ENCODE assay signal across 10 mouse cellular contexts in genomic region chr15:80413988-80414721, GRCm38 (mm10).
DNase-seq lines count a peak whose midpoint lies in the region; ATAC-seq and TF ChIP-seq lines count a peak whose summit lies in the region.
"Had no signal": no experiment of that assay in that cellular context is flagged by ENCODE, and none has a peak within 500 bp of the region (broad histone marks: within the 10 kb centered on the region; RNA-seq: fewer than 3 reads in every experiment).

No protein-coding gene starts in this region.

- TF ChIP-seq CTCF in lung, embryonic 14.5 days (IDR thresholded peaks at IDR 0.05; ENCODE audit: low read depth), result no peak
- no peak for TF ChIP-seq CTCF in layer of hippocampus, adult 2 months (conservative IDR thresholded peaks at IDR 0.05)

- H3K9me3 ChIP-seq in kidney, embryonic 15.5 days (replicated peaks), result no peaks in the 10 kb centered on the region
- H3K9me3 ChIP-seq in lung, embryonic 14.5 days (ENCODE audit: low read depth, low read length), result no peaks in the 10 kb centered on the region
- H3K9me3 ChIP-seq: liver, embryonic 15.5 days had no signal

- no peak for ATAC-seq in kidney, embryonic 15.5 days (replicated peaks; ENCODE audit: low FRiP score)
- ATAC-seq in lung, embryonic 14.5 days (ENCODE audit: insufficient read depth), result no peak
- no peak for ATAC-seq in activated CD4-positive, CD25-positive, alpha-beta regulatory T cell, adult 4 months

- DNase-seq in adrenal gland, adult (ENCODE audit: inconsistent age in 2 of 2, low spot score in 1 of 2), result peak; percentile 15 to 55
- no peak for DNase-seq in adrenal gland, adult 18-20 months (ENCODE audit: low spot score in 2 of 2)
- DNase-seq in kidney, adult 18-20 months, result peak; percentile 40
- peak; percentile 55 for DNase-seq in adrenal gland, postnatal 14 days
- peak; percentile 80 for DNase-seq in lung, embryonic 14.5 days
- DNase-seq in layer of hippocampus, adult 2 months (ENCODE audit: low spot score in 2 of 2), result no peak
- DNase-seq: thymus, postnatal 25 days had no signal

- WGBS in kidney, embryonic 15.5 days, result 66% methylated on average over 17 of the region's 17 CpGs
- WGBS in lung, embryonic 14.5 days, result 66% methylated on average over 17 of the region's 17 CpGs

- H3K27me3 ChIP-seq in kidney, embryonic 15.5 days, result no peaks in the 10 kb centered on the region
- no peaks in the 10 kb centered on the region for H3K27me3 ChIP-seq in lung, embryonic 14.5 days (ENCODE audit: insufficient read depth, low read length)
- H3K27me3 ChIP-seq: liver, embryonic 15.5 days had no signal

- H3K36me3 ChIP-seq in kidney, embryonic 15.5 days, result no peaks in the 10 kb centered on the region
- H3K36me3 ChIP-seq in lung, embryonic 14.5 days (ENCODE audit: insufficient read depth), result no peaks in the 10 kb centered on the region
- H3K36me3 ChIP-seq: liver, embryonic 15.5 days had no signal

- H3K27ac ChIP-seq in kidney, embryonic 15.5 days, result no peak overlapping the region
- no peak overlapping the region for H3K27ac ChIP-seq in lung, embryonic 14.5 days (ENCODE audit: low read depth)
- no peak overlapping the region for H3K27ac ChIP-seq in layer of hippocampus, adult 2 months
- H3K27ac ChIP-seq: liver, embryonic 15.5 days had no signal

- H3K4me3 ChIP-seq in kidney, embryonic 15.5 days (replicated peaks), result no peak overlapping the region
- H3K4me3 ChIP-seq in lung, embryonic 14.5 days (ENCODE audit: low read depth, low read length), result no peak overlapping the region
- no peak overlapping the region for H3K4me3 ChIP-seq in layer of hippocampus, adult 2 months
- H3K4me3 ChIP-seq: liver, embryonic 15.5 days had no signal

- H3K4me1 ChIP-seq in kidney, embryonic 15.5 days, result peaks cover 20% of the 10 kb centered on the region
- H3K4me1 ChIP-seq in lung, embryonic 14.5 days (ENCODE audit: insufficient read depth), result no peaks in the 10 kb centered on the region
- H3K4me1 ChIP-seq: liver, embryonic 15.5 days had no signal

- no peak overlapping the region for H3K9ac ChIP-seq in kidney, embryonic 15.5 days
- H3K9ac ChIP-seq in lung, embryonic 14.5 days, result no peak overlapping the region
- H3K9ac ChIP-seq: liver, embryonic 15.5 days had no signal

- H3K4me2 ChIP-seq in kidney, embryonic 15.5 days, result no peak overlapping the region
- no peak overlapping the region for H3K4me2 ChIP-seq in lung, embryonic 14.5 days
- H3K4me2 ChIP-seq: liver, embryonic 15.5 days had no signal

Comparison
In these comparisons a context has a peak if more than half of its experiments do, and no peak if none do; other contexts are left out.
1. DNase-seq: peak in adrenal gland, adult (2 of 2), kidney, adult 18-20 months (single experiment), adrenal gland, postnatal 14 days (single experiment) and lung, embryonic 14.5 days (single experiment); none in adrenal gland, adult 18-20 months (0 of 2) and layer of hippocampus, adult 2 months (0 of 2).